Mouse (Mus musculus) megakaryocyte-erythroid progenitor cell, adult 5 weeks (primary cell): ENCODE results near the gene Camk1d. TPM values are rescaled to one million over a fixed set of nuclear protein-coding genes. Genes with fewer than 3 reads are reported as not detected.

Source experiments
- polyA plus RNA-seq: library from polyadenylated mRNA; stranded (reverse); fragments of >175 nt; gene quantifications from 2 replicates; pipeline ENCODE4 v1.2.3, GENCODE M21; 2012

The Camk1d gene
- polyA plus RNA-seq = 5.6 and 6.8 TPM in 2 replicates

DNA sequence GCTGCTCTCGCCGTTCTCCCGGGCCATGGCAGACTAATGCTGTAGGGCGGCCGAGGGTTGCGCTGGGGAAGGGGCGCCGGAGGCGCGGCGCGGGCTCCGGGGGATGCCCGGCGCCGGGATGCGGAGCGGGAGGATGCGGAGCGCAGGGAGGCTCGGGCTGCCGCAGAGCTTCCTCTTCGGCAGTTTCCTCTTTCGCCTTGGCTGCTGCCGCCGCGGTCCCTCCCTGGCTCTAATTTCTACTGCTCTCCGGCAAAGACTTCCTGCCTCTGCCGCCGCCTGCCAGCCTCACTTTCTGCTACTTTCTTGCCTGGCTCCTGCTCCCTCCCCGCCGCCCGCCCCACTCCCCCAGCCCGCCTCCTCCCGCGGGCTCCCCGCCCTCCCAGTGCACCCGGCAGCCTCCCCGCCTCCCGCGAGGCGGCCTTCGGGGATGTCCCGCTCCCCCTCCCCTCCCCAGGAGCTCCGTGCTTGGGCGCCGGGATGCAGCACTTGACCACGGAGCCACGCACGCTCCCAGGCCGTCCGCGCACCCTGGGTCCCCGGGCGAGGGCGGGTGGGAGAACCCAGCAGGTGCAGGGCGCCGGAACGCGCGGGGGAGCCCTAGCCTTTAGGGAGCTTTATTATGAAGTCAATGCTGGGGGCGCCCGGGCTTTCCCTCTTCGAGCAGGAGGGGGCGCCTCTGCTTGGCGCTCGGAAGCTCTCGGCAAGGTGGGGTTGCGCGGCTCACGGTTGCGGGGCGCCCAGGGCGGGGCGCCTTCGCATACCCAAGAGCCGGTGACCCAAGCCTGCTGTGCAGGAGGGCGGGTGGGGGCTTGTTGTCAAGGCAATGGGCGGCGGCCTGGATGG, at the start of gene Camk1d:
TSS of gene Camk1d (minus strand) at position 305 of the 843 bp plus-strand sequence.

Other genes with a start within 250 kb of the Camk1d start
- gene Nudt5, start 130.5 kb upstream of the Camk1d start, polyA plus RNA-seq = 11.3 and 15.3 TPM in 2 replicates
- 84.9 and 101 TPM in 2 replicates for gene Cdc123, start 130.6 kb upstream of the Camk1d start, polyA plus RNA-seq
- gene Gm13199, start 148.4 kb upstream of the Camk1d start, polyA plus RNA-seq = 0.12 and 0.24 TPM in 2 replicates
- gene Sec61a2, start 180.9 kb upstream of the Camk1d start, polyA plus RNA-seq = 1.4 and 1.9 TPM in 2 replicates
- gene Dhtkd1, start 228.3 kb upstream of the Camk1d start, polyA plus RNA-seq = 0.23 TPM in 2 replicates
- 5.2 and 6.8 TPM in 2 replicates for gene Upf2, start 237.0 kb upstream of the Camk1d start, polyA plus RNA-seq